Mouse (Mus musculus) intestine, embryonic 14.5 days (tissue): ENCODE measurements at regions not wholly inside any gene's neighbourhood (a gene's known extent, or its start where the extent isn't known, plus 50 kb on each side); places are given as distances from the start of the nearest gene placed in this dataset.

ENCODE experiments used
- ATAC-seq: fragments of 200-750 bp; cut with Nextera tagmentation; replicated peaks from 2 replicates; pipeline ENCODE4 v1.8.0; 2017; ENCODE audit warnings: low read depth, moderate number of reproducible peaks, moderate TSS enrichment, moderate library complexity; ENCODE audit not compliant: low FRiP score, low TSS enrichment
- DNase-seq: peaks from one replicate; pipeline ENCODE4 v3.0.0-alpha.2; 2018; ENCODE audit warnings: low spot score
- H3K27ac ChIP-seq: fragments of 300-500 bp; sonication (generic); 2 replicates; pipeline ENCODE4 v1.5.1; 2014; ENCODE audit warnings: low read depth, mild to moderate bottlenecking, control low read depth
- H3K27me3 ChIP-seq: fragments of 300-500 bp; sonication (generic); replicated peaks from 2 replicates; pipeline ENCODE4 v1.6.1; 2014; ENCODE audit warnings: low read length, control low read depth; ENCODE audit not compliant: control insufficient read depth, insufficient read depth
- H3K36me3 ChIP-seq: fragments of 300-500 bp; sonication (generic); 2 replicates; pipeline ENCODE4 v1.6.1; 2014; ENCODE audit warnings: low read length, control low read depth; ENCODE audit not compliant: control insufficient read depth, insufficient read depth
- H3K4me1 ChIP-seq: fragments of 300-500 bp; sonication (generic); replicated peaks from 2 replicates; pipeline ENCODE4 v1.6.1; 2014; ENCODE audit warnings: low read length, control low read depth, mixed read lengths; ENCODE audit not compliant: control insufficient read depth, insufficient read depth
- H3K4me2 ChIP-seq: fragments of 300-500 bp; sonication (generic); 2 replicates; pipeline ENCODE4 v1.6.1; 2014; ENCODE audit warnings: low read length
- H3K4me3 ChIP-seq: fragments of 300-500 bp; sonication (generic); 2 replicates; pipeline ENCODE4 v1.5.1; 2014; ENCODE audit warnings: low read depth, low read length, control low read depth, mixed read lengths
- H3K9ac ChIP-seq: fragments of 300-500 bp; sonication (generic); 2 replicates; pipeline ENCODE4 v1.6.1; 2014; ENCODE audit warnings: mild to moderate bottlenecking, low read length
- H3K9me3 ChIP-seq: fragments of 300-500 bp; sonication (generic); 2 replicates; pipeline ENCODE4 v1.6.1; 2016; ENCODE audit warnings: low read length, control low read depth; ENCODE audit not compliant: control insufficient read depth
- WGBS: fragments of 180-500 bp; shearing (Covaris S2); extraction: QIAGEN DNeasy Blood & Tissue Kit; methylation state at CpG from one replicate; pipeline ENCODE4 v1.1.7; 2014; 5-methylcytosine and 5-hydroxymethylcytosine counted together

GRCm38 (mm10) chr3:80200904-80201303 lies 316.6 kb downstream of the Fam198b start:
- no peak overlapping the region for H3K4me3 ChIP-seq
- ATAC-seq (no peak), DNase-seq (no peak)
- no peak overlapping the region for H3K4me2 ChIP-seq
- H3K4me1 ChIP-seq: no peaks in the 10 kb centered on the region
- H3K27me3 ChIP-seq: no peaks in the 10 kb centered on the region
- no peaks in the 10 kb centered on the region for H3K9me3 ChIP-seq
- WGBS: 76% methylated on average over 2 of the region's 2 CpGs
- no peaks in the 10 kb centered on the region for H3K36me3 ChIP-seq
- H3K27ac ChIP-seq: no peak overlapping the region
- H3K9ac ChIP-seq: no peak overlapping the region

- Histone ChIP-seq H3K9ac (no peak overlapping the region), H3K4me1 (no peaks in the 10 kb centered on the region), H3K27me3 (no peaks in the 10 kb centered on the region), H3K4me3 (no peak overlapping the region), H3K36me3 (no peaks in the 10 kb centered on the region), H3K27ac (no peak overlapping the region), H3K4me2 (no peak overlapping the region), H3K9me3 (no peaks in the 10 kb centered on the region)
- DNase-seq (no peak), ATAC-seq (no peak)
- 70% methylated on average over 1 of the region's 1 CpGs for WGBS
Measured at GRCm38 (mm10) chr3:80204821-80205220, 320.5 kb downstream of the Fam198b start.

DNA sequence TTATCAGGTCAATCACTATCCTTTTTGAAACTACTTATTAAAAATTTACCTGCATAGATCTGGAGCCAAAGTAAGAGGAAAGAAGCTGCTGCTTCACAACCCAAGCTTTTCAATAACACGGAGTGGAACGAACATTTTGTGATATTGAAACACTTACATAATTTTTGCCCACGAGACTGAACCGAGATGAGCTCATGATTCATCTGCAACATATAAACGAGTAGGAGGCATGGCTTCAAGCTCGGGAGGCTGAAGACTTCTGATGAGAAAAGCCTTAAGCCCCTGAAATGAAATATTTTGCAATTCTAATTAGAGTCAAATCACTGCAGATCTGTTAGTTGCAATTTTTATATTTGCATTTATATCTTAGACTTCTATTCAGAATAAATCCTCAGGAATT lies 321.0 kb downstream of the Fam198b start:
- Histone ChIP-seq H3K4me2 (no peak overlapping the region), H3K4me1 (no peaks in the 10 kb centered on the region), H3K36me3 (no peaks in the 10 kb centered on the region), H3K27me3 (no peaks in the 10 kb centered on the region), H3K27ac (no peak overlapping the region), H3K9me3 (no peaks in the 10 kb centered on the region), H3K4me3 (no peak overlapping the region), H3K9ac (no peak overlapping the region)
- no peak for DNase-seq
- WGBS: 77% methylated on average over 6 of the region's 6 CpGs
- no peak for ATAC-seq

GRCm38 (mm10) chr3:80207022-80207421 lies 322.7 kb downstream of the Fam198b start:
- Histone ChIP-seq H3K36me3 (no peaks in the 10 kb centered on the region), H3K4me1 (no peaks in the 10 kb centered on the region; the same call in 1 of the 2 replicates), H3K4me3 (no peak overlapping the region), H3K4me2 (no peak overlapping the region), H3K9ac (no peak overlapping the region), H3K9me3 (no peaks in the 10 kb centered on the region), H3K27me3 (no peaks in the 10 kb centered on the region), H3K27ac (no peak overlapping the region)
- ATAC-seq: no peak
- WGBS: 37% methylated on average over 1 of the region's 1 CpGs
- no peak for DNase-seq

DNA sequence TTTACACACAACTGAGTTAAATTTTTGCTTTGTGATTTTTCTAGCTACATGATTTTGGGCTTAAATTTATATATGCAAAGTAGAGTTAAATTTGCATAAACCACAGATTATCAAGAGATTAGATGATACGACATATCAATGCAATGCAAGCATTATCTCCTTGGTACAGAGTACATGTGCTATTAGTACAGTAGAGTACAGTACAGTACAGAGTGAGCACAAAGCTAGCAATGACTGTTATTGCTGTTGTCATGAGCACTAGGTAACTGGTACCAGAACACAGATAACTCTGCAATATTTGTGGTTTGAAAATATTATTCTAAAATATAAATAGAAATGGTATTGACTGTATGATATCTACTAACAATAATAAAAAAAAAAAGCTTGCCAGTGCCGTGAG lies 323.7 kb downstream of the Fam198b start:
- no peak overlapping the region for H3K4me3 ChIP-seq
- no peaks in the 10 kb centered on the region for H3K27me3 ChIP-seq
- H3K27ac ChIP-seq: no peak overlapping the region
- DNase-seq (no peak), ATAC-seq (no peak)
- H3K4me1 ChIP-seq: no peaks in the 10 kb centered on the region; the same call in 1 of the 2 replicates
- WGBS: 87% methylated on average over 2 of the region's 2 CpGs
- H3K9ac ChIP-seq: no peak overlapping the region
- no peaks in the 10 kb centered on the region for H3K36me3 ChIP-seq
- no peak overlapping the region for H3K4me2 ChIP-seq
- H3K9me3 ChIP-seq: no peaks in the 10 kb centered on the region

GRCm38 (mm10) chr3:80209596-80209995 lies 325.3 kb downstream of the Fam198b start:
- Histone ChIP-seq H3K9me3 (no peaks in the 10 kb centered on the region), H3K36me3 (no peaks in the 10 kb centered on the region), H3K9ac (no peak overlapping the region), H3K27me3 (no peaks in the 10 kb centered on the region), H3K4me2 (no peak overlapping the region), H3K27ac (no peak overlapping the region), H3K4me3 (no peak overlapping the region), H3K4me1 (no peaks in the 10 kb centered on the region; the same call in 1 of the 2 replicates)
- ATAC-seq: no peak
- no peak for DNase-seq

DNA sequence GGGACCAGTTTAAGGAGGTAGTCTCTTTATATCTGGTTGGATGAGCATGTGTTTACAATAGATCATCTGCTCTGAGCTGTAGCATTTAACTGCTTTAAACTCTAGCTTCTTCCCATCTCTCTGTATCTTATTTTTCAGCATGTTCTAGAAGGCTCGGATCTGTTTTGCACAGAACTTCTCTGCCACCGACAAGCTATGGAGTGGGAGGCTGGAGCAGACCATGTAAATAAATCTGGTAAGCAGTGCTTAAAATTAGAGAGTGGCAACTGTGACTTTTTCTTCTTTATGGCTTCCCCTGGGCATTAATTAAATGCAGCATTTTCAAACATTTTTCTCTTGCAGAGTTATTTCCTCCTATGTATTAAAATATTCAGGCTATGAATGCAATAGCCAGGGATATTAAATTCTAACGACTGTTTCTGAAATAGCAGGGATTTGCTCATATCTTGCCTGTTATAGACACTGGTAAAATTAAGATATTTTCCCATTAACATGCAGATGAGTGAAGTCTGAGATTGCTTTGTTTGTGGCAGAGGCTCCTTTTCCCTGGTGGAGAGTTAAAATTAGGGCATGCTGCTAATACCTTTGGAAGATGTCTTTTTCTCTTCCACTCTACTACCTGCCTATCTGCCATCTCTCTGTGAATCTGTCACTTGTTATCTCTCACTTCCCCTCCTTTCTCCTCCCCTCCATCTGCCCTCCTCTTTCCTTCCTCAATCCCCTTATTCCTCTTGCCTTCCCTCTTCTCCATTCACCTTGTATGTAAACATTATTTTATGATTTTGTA lies 327.2 kb downstream of the Fam198b start:
- H3K27me3 ChIP-seq: no peaks in the 10 kb centered on the region
- no peak for DNase-seq
- 38% methylated on average over 3 of the region's 3 CpGs for WGBS
- H3K4me2 ChIP-seq: no peak overlapping the region
- H3K4me1 ChIP-seq: no peaks in the 10 kb centered on the region; the same call in 1 of the 2 replicates
- H3K4me3 ChIP-seq: no peak overlapping the region
- no peaks in the 10 kb centered on the region for H3K36me3 ChIP-seq
- ATAC-seq: no peak
- H3K9ac ChIP-seq: no peak overlapping the region
- no peaks in the 10 kb centered on the region for H3K9me3 ChIP-seq
- H3K27ac ChIP-seq: no peak overlapping the region

GRCm38 (mm10) chr3:80248611-80249010 lies 364.3 kb downstream of the Fam198b start:
- H3K4me2 ChIP-seq: no peak overlapping the region
- no peaks in the 10 kb centered on the region for H3K9me3 ChIP-seq
- no peak overlapping the region for H3K27ac ChIP-seq
- no peaks in the 10 kb centered on the region for H3K4me1 ChIP-seq
- 53% methylated on average over 5 of the region's 5 CpGs for WGBS
- ATAC-seq: no peak
- H3K4me3 ChIP-seq: no peak overlapping the region
- no peaks in the 10 kb centered on the region for H3K36me3 ChIP-seq
- DNase-seq: no peak
- H3K27me3 ChIP-seq: no peaks in the 10 kb centered on the region
- no peak overlapping the region for H3K9ac ChIP-seq

DNA sequence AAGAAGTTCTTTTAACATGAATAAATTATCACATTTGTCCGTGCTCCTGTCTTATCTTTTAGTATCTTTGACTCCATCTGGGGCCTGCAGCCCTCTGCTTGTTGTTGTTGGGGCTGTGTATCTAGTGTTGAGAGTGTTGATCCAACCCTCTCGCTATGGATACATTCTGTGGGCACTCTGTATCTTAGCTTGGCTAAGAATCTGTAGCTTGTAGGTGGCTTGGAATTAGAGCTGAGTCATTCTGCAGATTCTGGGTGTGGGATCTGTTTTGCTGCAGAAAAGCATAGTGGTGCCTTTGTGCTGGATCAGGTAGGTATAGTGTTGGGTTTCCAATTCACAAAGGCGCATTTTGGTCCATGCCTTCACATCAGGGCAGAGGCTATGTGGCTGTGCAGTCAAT lies 365.6 kb downstream of the Fam198b start:
- Histone ChIP-seq H3K4me3 (no peak overlapping the region), H3K27ac (no peak overlapping the region), H3K36me3 (no peaks in the 10 kb centered on the region), H3K4me2 (no peak overlapping the region), H3K27me3 (no peaks in the 10 kb centered on the region), H3K9me3 (no peaks in the 10 kb centered on the region), H3K4me1 (no peaks in the 10 kb centered on the region), H3K9ac (no peak overlapping the region)
- DNase-seq: no peak
- WGBS: 73% methylated on average over 3 of the region's 3 CpGs
- no peak for ATAC-seq
